Mouse (Mus musculus): ENCODE measurements at regions not wholly inside any gene's neighbourhood (a gene's known extent, or its start where the extent isn't known, plus 50 kb on each side); places are given as distances from the start of the nearest gene placed in this dataset.

DNA sequence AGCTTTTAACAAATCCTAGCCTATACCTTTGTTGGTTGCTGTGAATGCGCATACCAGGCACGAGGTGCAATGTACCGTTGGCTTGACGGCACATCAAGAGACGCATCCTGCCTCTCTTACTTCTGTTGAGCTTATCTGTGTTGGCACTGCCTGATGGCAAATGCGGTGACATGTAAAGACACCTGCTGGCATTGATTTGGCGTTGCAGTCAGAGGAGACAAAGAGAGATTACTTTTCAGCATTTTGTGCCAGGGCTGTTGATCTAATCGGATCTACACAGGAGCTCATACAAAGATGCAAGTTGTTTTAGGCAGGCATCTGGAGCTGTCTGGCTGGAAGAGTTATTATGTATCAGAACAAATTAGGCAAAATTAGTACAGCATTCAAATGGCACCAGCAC lies 331.5 kb upstream of the Cwc22 start:
- no peak for TF ChIP-seq MAFK (IDR thresholded peaks at IDR 0.05; ENCODE audit: insufficient read depth, low read depth, low read length)
- TF ChIP-seq HCFC1 (IDR thresholded peaks at IDR 0.05; ENCODE audit: borderline replicate concordance, insufficient read depth, low read length) = no peak
- no peak for TF ChIP-seq ZNF384 (IDR thresholded peaks at IDR 0.05; ENCODE audit: low read depth, low read length)
- TF ChIP-seq CHD2 (IDR thresholded peaks at IDR 0.05; ENCODE audit: low read depth, low read length) = no peak
